In genomic region chr1:193316358-193316750, GRCm38 (mm10) we compare ENCODE assay signal across 10 mouse cellular contexts. TPM values are rescaled to one million over a fixed set of nuclear protein-coding genes. Genes with fewer than 3 reads are reported as not detected.
A peak's percentile ranks its signal among the peaks of the same experiment; 100 is the strongest.
DNase-seq lines count a peak whose midpoint lies in the region; ATAC-seq and TF ChIP-seq lines count a peak whose summit lies in the region.
"Had no signal": no experiment of that assay in that cellular context is flagged by ENCODE, and none has a peak within 500 bp of the region (broad histone marks: within the 10 kb centered on the region; RNA-seq: fewer than 3 reads in every experiment).

No protein-coding gene starts in this region.

- no peaks in the 10 kb centered on the region for H3K36me3 ChIP-seq in kidney, embryonic 14.5 days (ENCODE audit: control insufficient read depth, insufficient read depth, low read length)
- H3K36me3 ChIP-seq in neural tube, embryonic 13.5 days, result no peaks in the 10 kb centered on the region
- H3K36me3 ChIP-seq in stomach, embryonic 16.5 days (ENCODE audit: control insufficient read depth, insufficient read depth, low read length), result no peaks in the 10 kb centered on the region

- H3K9ac ChIP-seq in kidney, embryonic 14.5 days (ENCODE audit: low read depth, low read length), result no peak overlapping the region
- no peak overlapping the region for H3K9ac ChIP-seq in neural tube, embryonic 13.5 days
- 0 out of 2 replicates have a peak overlapping the region, but pooled peaks have one; percentile 13 for H3K9ac ChIP-seq in stomach, embryonic 16.5 days (ENCODE audit: low read length)

- H3K4me2 ChIP-seq in kidney, embryonic 14.5 days (replicated peaks; ENCODE audit: low read depth, low read length), result no peak overlapping the region
- H3K4me2 ChIP-seq in neural tube, embryonic 13.5 days, result no peak overlapping the region
- H3K4me2 ChIP-seq in stomach, embryonic 16.5 days (ENCODE audit: low read depth, low read length), result no peak overlapping the region

- ATAC-seq in kidney, embryonic 14.5 days (ENCODE audit: low FRiP score, low TSS enrichment), result no peak
- ATAC-seq in neural tube, embryonic 13.5 days (ENCODE audit: low read depth), result no peak
- ATAC-seq in stomach, embryonic 16.5 days (ENCODE audit: insufficient read depth, low FRiP score), result no peak

- WGBS in kidney, embryonic 14.5 days, result 66% methylated on average over 9 of the region's 9 CpGs
- WGBS in neural tube, embryonic 13.5 days, result 82% methylated on average over 9 of the region's 9 CpGs
- 61% methylated on average over 9 of the region's 9 CpGs for WGBS in stomach, embryonic 16.5 days

- H3K4me1 ChIP-seq in kidney, embryonic 14.5 days (ENCODE audit: control insufficient read depth, insufficient read depth, low read length), result 0 out of 2 replicates have a peak, but pooled peaks cover 5% of the 10 kb centered on the region
- H3K4me1 ChIP-seq in neural tube, embryonic 13.5 days (replicated peaks), result peaks cover 14% of the 10 kb centered on the region
- peaks cover 17% of the 10 kb centered on the region for H3K4me1 ChIP-seq in stomach, embryonic 16.5 days (ENCODE audit: control insufficient read depth, insufficient read depth, low read length)

- H3K9me3 ChIP-seq in kidney, embryonic 14.5 days (ENCODE audit: control insufficient read depth, low read length), result no peaks in the 10 kb centered on the region
- no peaks in the 10 kb centered on the region for H3K9me3 ChIP-seq in neural tube, embryonic 13.5 days
- no peaks in the 10 kb centered on the region for H3K9me3 ChIP-seq in stomach, embryonic 16.5 days (replicated peaks; ENCODE audit: control insufficient read depth, low read length)

- DNase-seq in gastrocnemius, adult 2 months, result peak; percentile 71
- DNase-seq in gastrocnemius, postnatal 10 days, result no peak
- no peak for DNase-seq in kidney, postnatal 10 days
- no peak for DNase-seq in neural tube, embryonic 10.5 days (ENCODE audit: extremely low spot score, low spot score)
- DNase-seq in urinary bladder, postnatal 14 days (ENCODE audit: low spot score), result no peak
- DNase-seq: thymus, postnatal 14 days had no signal

- H3K27ac ChIP-seq in gastrocnemius, adult 2 months, result peak overlapping the region; percentile 95
- 0 out of 2 replicates have a peak overlapping the region, but pooled peaks have one; percentile 0 for H3K27ac ChIP-seq in kidney, embryonic 14.5 days (ENCODE audit: low read depth, low read length)
- H3K27ac ChIP-seq in neural tube, embryonic 13.5 days (replicated peaks), result 0 out of 2 replicates have a peak overlapping the region, but pooled peaks have one; percentile 9
- H3K27ac ChIP-seq in stomach, embryonic 16.5 days (ENCODE audit: low read length), result peak overlapping the region; percentile 95
- H3K27ac ChIP-seq: macrophage had no signal

- H3K27me3 ChIP-seq in kidney, embryonic 14.5 days (ENCODE audit: control insufficient read depth, insufficient read depth, low read length), result no peaks in the 10 kb centered on the region
- H3K27me3 ChIP-seq in neural tube, embryonic 13.5 days, result no peaks in the 10 kb centered on the region
- no peaks in the 10 kb centered on the region for H3K27me3 ChIP-seq in stomach, embryonic 16.5 days (ENCODE audit: control insufficient read depth, insufficient read depth, low read length)

- H3K4me3 ChIP-seq in gastrocnemius, adult 2 months, result no peak overlapping the region
- no peak overlapping the region for H3K4me3 ChIP-seq in kidney, embryonic 14.5 days (ENCODE audit: low read length)
- no peak overlapping the region for H3K4me3 ChIP-seq in neural tube, embryonic 13.5 days
- no peak overlapping the region for H3K4me3 ChIP-seq in stomach, embryonic 16.5 days (replicated peaks; ENCODE audit: low read length)

- intact Hi-C loops in gastrocnemius, adult 2 months (cut with DNase I), result loop anchor here (1.0 kb wide), 1 partner anchor 43 kb away; the partner anchor contains the start of gene G0s2

- no peak for TF ChIP-seq CTCF in gastrocnemius, adult 2 months (IDR thresholded peaks at IDR 0.05)

RNA-seq across cellular contexts. Expression of gene G0s2, which starts 43.3 kb away (rescaled TPM):
- total RNA-seq in gastrocnemius, adult 2 months (2021), result 10 to 100 TPM; 18.7 to 29.3 TPM
- 10 to 100 TPM; 24.8 to 30.4 TPM for total RNA-seq in gastrocnemius, postnatal 10 days (2021)
- polyA plus RNA-seq in kidney, embryonic 14.5 days (2014; fragmentation: Nextera tagmentation; extraction: Ambion mirVana), result 17.9 and 26.5 TPM in 2 replicates
- 6.2 and 6.7 TPM in 2 replicates for polyA plus RNA-seq in neural tube, embryonic 13.5 days (2015; fragmentation: Nextera tagmentation; extraction: Ambion mirVana)
- polyA plus RNA-seq in stomach, embryonic 16.5 days (2015; fragmentation: Nextera tagmentation; extraction: Ambion mirVana), result 36.5 and 46.7 TPM in 2 replicates

RNA-seq across cellular contexts. Expression of gene Hsd11b1, which starts 52.5 kb away (rescaled TPM):
- total RNA-seq in gastrocnemius, adult 2 months (2021), result 1 to 10 TPM; 5.8 to 7.0 TPM
- 1 to 10 TPM; 4.0 to 4.3 TPM for total RNA-seq in gastrocnemius, postnatal 10 days (2021)
- 0.46 and 1.6 TPM in 2 replicates for polyA plus RNA-seq in kidney, embryonic 14.5 days (2014; fragmentation: Nextera tagmentation; extraction: Ambion mirVana)
- polyA plus RNA-seq in neural tube, embryonic 13.5 days (2015; fragmentation: Nextera tagmentation; extraction: Ambion mirVana), result not detected in 2 replicates
- 2.1 and 3.0 TPM in 2 replicates for polyA plus RNA-seq in stomach, embryonic 16.5 days (2015; fragmentation: Nextera tagmentation; extraction: Ambion mirVana)

RNA-seq across cellular contexts. Expression of gene Camk1g, which starts 53.7 kb away (rescaled TPM):
- total RNA-seq in gastrocnemius, adult 2 months (2021), result under 1 TPM in 1 of 2 experiments, not detected in 1; 0.22 TPM
- under 1 TPM; 0.42 to 0.47 TPM for total RNA-seq in gastrocnemius, postnatal 10 days (2021)
- polyA plus RNA-seq in kidney, embryonic 14.5 days (2014; fragmentation: Nextera tagmentation; extraction: Ambion mirVana), result 10.2 and 13.4 TPM in 2 replicates
- polyA plus RNA-seq in neural tube, embryonic 13.5 days (2015; fragmentation: Nextera tagmentation; extraction: Ambion mirVana), result 31.8 and 34.3 TPM in 2 replicates
- 7.9 and 8.4 TPM in 2 replicates for polyA plus RNA-seq in stomach, embryonic 16.5 days (2015; fragmentation: Nextera tagmentation; extraction: Ambion mirVana)
- polyA plus RNA-seq: macrophage had no signal

Comparison
In these comparisons a context has a peak if more than half of its experiments do, and no peak if none do; other contexts are left out.
1. H3K27ac ChIP-seq: peak in every context shown above with its lines; median percentile 95 in gastrocnemius, adult 2 months; 95 in stomach, embryonic 16.5 days; 9 in neural tube, embryonic 13.5 days; 0 in kidney, embryonic 14.5 days.